8 mouse cellular contexts compared by ENCODE assay signal in the genomic region with DNA sequence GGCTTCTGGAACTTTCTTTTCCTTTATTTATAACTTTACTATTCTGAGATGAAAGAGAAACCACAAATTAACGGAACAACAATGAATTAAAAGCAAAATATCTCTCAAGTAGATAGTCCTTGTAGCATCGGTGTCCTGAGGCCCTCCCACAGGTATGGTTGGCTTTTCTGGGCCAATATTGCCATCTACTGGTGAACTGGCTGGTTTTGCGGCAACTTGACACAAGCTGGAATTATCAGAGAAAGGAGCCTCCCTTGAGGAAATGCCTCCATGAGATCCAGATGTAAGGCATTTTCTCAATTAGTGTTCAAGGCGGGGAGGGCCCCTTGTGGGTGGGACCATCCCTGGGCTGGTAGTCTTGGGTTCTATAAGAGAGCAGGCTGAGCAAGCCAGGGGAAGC.
DNase-seq lines count a peak whose midpoint lies in the region; TF ChIP-seq lines count a peak whose summit lies in the region.
"Not testable (repeated sequence)": the region's sequence is repeated elsewhere in the genome, so short reads cannot be mapped to it uniquely, and the experiment has no call there.

No protein-coding gene starts in this region.

- H3K4me3 ChIP-seq in CH12.LX (replicated peaks in 1 of 3; ENCODE audit: low read depth in 2 of 3, low read length in 2 of 3, poor library complexity in 1 of 3); embryonic fibroblast, embryonic 13.5 days (ENCODE audit: insufficient read depth, low read length); liver, adult 2 months (ENCODE audit: insufficient read depth, low read depth, low read length); testis, adult 2 months (ENCODE audit: control insufficient read depth, low read depth, low read length): not testable (repeated sequence)

- 1% methylated on average over 4 of the region's 4 CpGs for WGBS in liver, adult 2 months

- peak; percentile 82 for TF ChIP-seq RAD21 in CH12.LX (IDR thresholded peaks at IDR 0.05; ENCODE audit: low read depth, low read length)

- TF ChIP-seq EP300 in CH12.LX (IDR thresholded peaks at IDR 0.05; ENCODE audit: low read length), result not testable (repeated sequence)

- not testable (repeated sequence) for H3K36me3 ChIP-seq in CH12.LX (replicated peaks in 1 of 2; ENCODE audit: control insufficient read depth in 1 of 2, insufficient read depth in 1 of 2, low read length in 1 of 2); liver, adult 2 months (ENCODE audit: control insufficient read depth, insufficient read depth, low read length); testis, adult 2 months (ENCODE audit: control insufficient read depth, insufficient read depth, low read length)

- intact Hi-C loops in heart, postnatal 10 days (cut with DNase I), result loop anchor here (1.0 to 10.0 kb wide), 4 partner anchors 98 to 446 kb away; a partner anchor contains a TSS

- H3K27me3 ChIP-seq in CH12.LX (replicated peaks); liver, adult 2 months (ENCODE audit: control insufficient read depth, insufficient read depth, low read length); testis, adult 2 months (ENCODE audit: control insufficient read depth, insufficient read depth, low read length): not testable (repeated sequence)

- TF ChIP-seq POLR2A in CH12.LX (IDR thresholded peaks at IDR 0.05; ENCODE audit: low read depth, low read length); embryonic fibroblast, embryonic 13.5 days (IDR thresholded peaks at IDR 0.05; ENCODE audit: low read depth, low read length); liver, adult 2 months (IDR thresholded peaks at IDR 0.05; ENCODE audit: extremely low read depth, insufficient read depth, low read length); testis, adult 2 months (IDR thresholded peaks at IDR 0.05; ENCODE audit: control insufficient read depth, low read depth, low read length): not testable (repeated sequence)

- DNase-seq in CH12.LX (ENCODE audit: extremely low read depth), result peak; percentile 60
- DNase-seq in c-Kit-positive CD71-positive TER-119-negative erythroid progenitor cells, embryonic 14.5 days (ENCODE audit: low read depth), result peak; percentile 11
- DNase-seq in heart, postnatal 10 days, result peak; percentile 35 to 56
- DNase-seq in kidney, postnatal 14 days, result peak; percentile 38
- DNase-seq in liver, adult 2 months (ENCODE audit: extremely low read depth, low read depth, low spot score), result peak; percentile 33
- peak; percentile 67 for DNase-seq in neural tube, embryonic 10.5 days (ENCODE audit: extremely low spot score, low spot score)

- not testable (repeated sequence) for H3K4me2 ChIP-seq in CH12.LX (ENCODE audit: insufficient read depth, low read depth, poor library complexity, severe bottlenecking)

- H3K4me1 ChIP-seq in CH12.LX (ENCODE audit: control insufficient read depth in 1 of 2, insufficient read depth in 2 of 2); embryonic fibroblast, embryonic 13.5 days (ENCODE audit: control insufficient read depth, insufficient read depth, low read length); liver, adult 2 months (ENCODE audit: control insufficient read depth, insufficient read depth, low read length); testis, adult 2 months (ENCODE audit: control insufficient read depth, insufficient read depth, low read length): not testable (repeated sequence)

- H3K9me3 ChIP-seq in CH12.LX (replicated peaks; ENCODE audit: low read length), result not testable (repeated sequence)

- not testable (repeated sequence) for H3K79me2 ChIP-seq in CH12.LX (replicated peaks; ENCODE audit: control insufficient read depth, extremely low read depth, insufficient read depth, poor library complexity, severe bottlenecking); liver, adult 2 months (ENCODE audit: control insufficient read depth, insufficient read depth, low read length)

- not testable (repeated sequence) for H3K27ac ChIP-seq in CH12.LX (ENCODE audit: insufficient read depth, low read depth); embryonic fibroblast, embryonic 13.5 days (ENCODE audit: insufficient read depth, low read length); liver, adult 2 months (replicated peaks; ENCODE audit: insufficient read depth, low read depth, low read length); testis, adult 2 months (ENCODE audit: control insufficient read depth, insufficient read depth, low read depth, low read length)

- TF ChIP-seq CTCF in CH12.LX (conservative IDR thresholded peaks at IDR 0.05 in 1 of 2, IDR thresholded peaks at IDR 0.05 in 1 of 2; ENCODE audit: low read depth in 2 of 2, low read length in 2 of 2), result peak; percentile 22 to 82; a peak in 2 of 4 replicates
- peak; percentile 48; the same call in 1 of the 2 replicates for TF ChIP-seq CTCF in embryonic fibroblast, embryonic 13.5 days (IDR thresholded peaks at IDR 0.05; ENCODE audit: borderline replicate concordance, insufficient read depth, low read length)
- TF ChIP-seq CTCF in liver, adult 2 months (IDR thresholded peaks at IDR 0.05; ENCODE audit: low read depth, low read length), result peak; percentile 44; the same call in 1 of the 2 replicates
- TF ChIP-seq CTCF in testis, adult 2 months (IDR thresholded peaks at IDR 0.05; ENCODE audit: control insufficient read depth, insufficient read depth, insufficient replicate concordance, low read depth, low read length), result peak; percentile 27; the same call in 1 of the 2 replicates

- H3K9ac ChIP-seq in CH12.LX (ENCODE audit: insufficient read depth, low read depth); liver, adult 2 months (ENCODE audit: low read depth, low read length): not testable (repeated sequence)

- dilution Hi-C loops in CH12.LX (cut with MboI; ENCODE audit: extremely low pct_ligation_motif_present, extremely low pct_unique_long_range_greater_than_20kb, low sequenced_read_pairs), result not testable (repeated sequence)

- in situ Hi-C loops in CH12.LX (cut with MboI; ENCODE audit: low pct_ligation_motif_present, low pct_unique_long_range_greater_than_20kb, low sequenced_read_pairs), result loop anchor here (10.0 kb wide), 1 partner anchor 445 kb away; no protein-coding TSS in a partner anchor

TF ChIP-seq in CH12.LX, 34 proteins besides CTCF, POLR2A, EP300 and RAD21:
- TF ChIP-seq SMC3 (IDR thresholded peaks at IDR 0.05; ENCODE audit: low read depth, low read length), result peak; percentile 72

Comparison
In these comparisons a context has a peak if more than half of its experiments do, and no peak if none do; other contexts are left out.
1. DNase-seq: peak in every context shown above with its lines; median percentile 67 in neural tube, embryonic 10.5 days; 60 in CH12.LX; 46 in heart, postnatal 10 days; 38 in kidney, postnatal 14 days; 33 in liver, adult 2 months; 11 in c-Kit-positive CD71-positive TER-119-negative erythroid progenitor cells, embryonic 14.5 days.